Mouse (Mus musculus) T-helper 1 cell (primary cell): ENCODE results near the gene Wfdc1.

Experiments used
- in situ Hi-C: fragments of 300-600 bp; cut with MboI, MseI; formaldehyde crosslinking; loops from one replicate; pipeline ENCODE4 v1.15.1; 2025; ENCODE audit warnings: high pct_unique_total_duplicates

The Wfdc1 gene

DNA sequence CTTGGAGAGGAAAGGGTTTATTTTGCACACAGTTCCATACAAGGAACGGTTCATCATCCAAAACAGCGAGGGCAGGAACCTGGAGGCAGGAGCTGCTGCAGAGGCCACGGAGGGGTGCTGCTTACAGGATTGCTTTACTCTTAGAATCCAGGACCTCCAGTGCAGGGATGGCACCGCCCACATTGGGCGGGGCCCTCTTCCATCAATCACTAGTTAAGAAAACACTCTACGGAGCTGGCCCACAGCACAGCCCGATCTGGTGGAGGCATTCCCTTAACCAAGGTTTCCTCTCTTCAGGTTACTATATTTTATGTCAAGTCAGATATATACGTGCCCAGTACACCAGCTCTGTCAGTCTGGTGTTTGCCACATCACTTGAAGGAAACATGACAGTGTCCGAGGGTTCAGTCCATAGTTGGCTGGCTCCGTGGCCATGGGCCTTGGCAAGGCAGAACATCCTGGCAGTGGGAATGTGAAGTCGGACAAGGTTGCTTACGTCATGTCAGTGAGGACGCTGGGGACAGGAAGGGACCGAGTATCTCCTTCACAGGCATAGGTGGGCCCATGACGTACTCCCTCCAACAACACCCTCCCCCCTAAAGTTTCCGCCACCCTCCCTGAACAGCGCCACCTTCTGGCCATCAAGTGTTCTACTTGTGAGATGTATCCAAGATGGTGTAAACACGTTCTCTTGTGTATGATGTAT, 12.1 kb downstream of the Wfdc1 start:
- in situ Hi-C loops, result no loop called here

DNA sequence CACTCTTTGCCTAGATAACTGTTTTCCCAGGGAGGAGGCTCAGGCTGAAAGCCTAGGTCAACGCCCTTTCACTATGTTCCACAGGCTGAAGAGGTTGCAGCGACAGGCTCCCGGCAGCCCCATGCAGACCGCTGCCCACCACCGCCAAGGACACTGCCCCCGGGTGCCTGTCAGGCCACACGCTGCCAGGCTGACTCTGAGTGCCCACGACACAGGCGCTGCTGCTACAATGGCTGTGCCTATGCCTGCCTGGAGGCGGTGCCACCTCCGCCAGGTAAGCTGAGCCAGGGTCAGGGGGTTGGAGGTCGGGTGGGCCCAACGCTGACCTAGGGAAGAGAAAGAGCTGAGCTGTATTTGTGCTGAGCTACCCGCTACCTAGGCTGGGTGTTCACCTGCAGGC, 13.0 kb downstream of the Wfdc1 start:
- in situ Hi-C loops, result no loop called here

DNA sequence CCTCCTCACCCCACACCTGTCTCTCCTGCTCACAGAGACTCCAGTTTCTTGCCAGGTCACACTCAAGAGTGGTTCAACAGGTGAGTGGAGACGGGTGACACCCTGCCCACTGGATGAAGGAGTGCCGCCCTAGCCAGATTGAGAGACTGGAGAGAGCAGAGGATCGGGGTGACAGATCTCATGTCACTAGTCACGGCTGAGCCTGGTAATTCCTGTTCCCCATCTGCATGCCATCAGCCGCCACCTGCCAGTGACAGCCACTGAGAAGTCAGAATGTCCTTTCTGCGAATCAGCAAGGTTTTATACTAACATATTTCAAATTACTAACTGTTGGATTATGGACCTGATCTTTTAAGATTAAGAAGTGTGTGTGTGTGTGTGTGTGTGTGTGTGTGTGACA, 24.4 kb downstream of the Wfdc1 start:
- in situ Hi-C loops, result no loop called here

DNA sequence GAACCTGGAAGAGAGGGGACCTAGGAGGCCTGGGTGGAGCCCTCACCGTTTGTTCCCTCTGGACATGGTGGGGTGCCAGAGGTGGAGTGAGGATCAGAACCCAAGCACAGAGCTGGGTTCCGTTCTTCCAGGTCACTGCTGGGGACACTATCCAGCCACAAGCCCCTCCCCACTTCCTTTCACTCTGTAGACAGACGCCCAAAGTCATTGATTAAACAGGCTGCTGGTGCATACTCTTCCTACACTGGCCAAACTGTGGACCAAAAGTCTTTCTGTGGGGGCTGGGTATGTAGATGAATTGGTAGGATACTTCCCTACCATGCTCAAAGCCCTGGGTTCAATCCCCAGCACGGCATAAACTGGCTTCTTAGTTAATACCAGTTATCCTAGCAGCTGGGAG, 25.8 kb downstream of the Wfdc1 start:
- in situ Hi-C loops, result no loop called here

DNA sequence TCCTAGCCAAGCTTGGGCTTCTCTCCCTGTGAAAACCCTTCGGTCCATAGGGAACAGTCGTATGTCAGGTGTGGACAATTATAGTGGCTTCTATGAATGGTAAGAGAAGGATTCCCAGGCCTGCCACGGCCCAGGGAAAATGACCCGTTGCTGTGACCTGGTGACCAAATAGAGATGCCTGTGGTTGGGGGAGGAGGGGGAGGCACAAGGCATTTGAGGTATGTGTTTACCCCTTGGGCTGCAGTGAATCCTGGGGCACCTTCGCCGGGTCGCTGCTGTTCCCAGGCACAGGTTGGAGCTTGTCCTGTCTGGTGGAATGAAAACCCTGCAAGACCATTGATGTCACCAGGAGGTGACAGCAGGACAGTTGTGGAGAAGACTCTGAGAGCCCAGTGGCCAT, 28.5 kb downstream of the Wfdc1 start:
- in situ Hi-C loops, result no loop called here

DNA sequence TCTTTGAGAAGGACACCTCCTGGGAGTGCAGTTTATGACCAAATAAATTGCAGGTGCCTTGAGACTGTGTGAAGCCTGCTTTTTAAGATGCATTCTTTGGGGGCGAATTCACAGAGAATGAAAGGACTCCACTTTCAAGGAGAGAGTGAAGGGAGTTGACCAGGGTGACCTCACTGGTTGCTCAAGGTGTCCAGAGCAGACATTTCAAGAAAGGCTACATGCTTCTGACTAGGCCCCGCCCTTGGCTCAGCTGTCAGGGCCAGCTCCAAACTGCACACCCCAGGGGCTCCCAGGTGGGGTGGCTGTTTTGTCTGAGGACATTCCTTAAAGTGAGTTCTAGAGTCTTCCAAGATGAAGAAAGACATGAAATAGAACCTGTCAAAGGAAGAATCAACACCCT, 31.0 kb downstream of the Wfdc1 start:
- in situ Hi-C loops, result no loop called here

DNA sequence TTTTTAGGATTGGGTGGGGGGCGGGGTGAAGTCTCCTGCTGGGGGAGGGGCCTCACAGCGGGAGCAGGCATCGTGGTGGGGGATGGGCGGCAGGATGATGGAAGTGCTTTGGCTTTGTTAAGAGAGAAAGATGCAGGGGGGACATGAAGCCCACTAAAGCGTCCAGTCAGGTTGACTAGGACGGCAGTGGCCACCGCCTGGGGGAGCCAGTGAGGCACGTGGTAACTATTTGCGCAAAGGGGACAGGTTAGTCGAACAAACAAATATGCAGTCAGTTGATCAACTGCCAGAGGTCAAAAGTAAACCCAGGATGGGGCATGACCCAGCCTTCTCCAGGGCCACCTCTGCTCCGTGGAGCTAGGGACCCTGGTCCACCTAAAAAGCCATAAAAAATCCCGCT, 32.8 kb downstream of the Wfdc1 start:
- in situ Hi-C loops, result no loop called here

DNA sequence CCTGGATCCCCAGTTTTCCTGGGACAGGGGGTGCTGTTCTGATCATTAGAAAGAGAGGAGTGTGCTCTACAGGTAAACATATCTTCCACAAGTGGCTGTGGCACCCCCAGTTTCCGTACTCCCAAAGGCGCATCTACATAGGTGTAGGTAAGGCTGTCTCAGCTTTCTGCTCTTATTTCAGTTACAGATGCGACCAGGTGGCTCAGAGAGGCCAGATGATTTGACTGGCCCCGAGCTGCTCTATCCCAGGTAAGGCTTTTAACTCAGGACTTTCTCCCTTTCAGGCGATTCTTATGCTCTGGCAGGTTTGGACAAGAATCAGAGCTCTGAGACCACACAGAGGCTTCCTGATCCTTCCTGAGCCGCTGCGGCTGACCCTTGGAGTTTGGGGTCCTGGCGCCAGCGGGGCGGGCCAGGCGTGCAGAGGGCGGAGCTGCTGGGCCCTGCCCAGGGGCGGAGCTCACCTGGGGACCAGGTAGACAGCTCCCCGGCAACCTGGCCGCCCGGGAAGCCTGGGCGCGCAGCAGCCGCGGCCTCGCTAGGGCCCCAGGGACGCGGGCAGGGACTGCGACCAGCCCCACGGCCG, 33.5 kb downstream of the Wfdc1 start, which contains the start of gene Atp2c2:
TSS of gene Atp2c2 (plus strand) at position 461 of the 586 bp plus-strand sequence.
- in situ Hi-C loops, result no loop called here

DNA sequence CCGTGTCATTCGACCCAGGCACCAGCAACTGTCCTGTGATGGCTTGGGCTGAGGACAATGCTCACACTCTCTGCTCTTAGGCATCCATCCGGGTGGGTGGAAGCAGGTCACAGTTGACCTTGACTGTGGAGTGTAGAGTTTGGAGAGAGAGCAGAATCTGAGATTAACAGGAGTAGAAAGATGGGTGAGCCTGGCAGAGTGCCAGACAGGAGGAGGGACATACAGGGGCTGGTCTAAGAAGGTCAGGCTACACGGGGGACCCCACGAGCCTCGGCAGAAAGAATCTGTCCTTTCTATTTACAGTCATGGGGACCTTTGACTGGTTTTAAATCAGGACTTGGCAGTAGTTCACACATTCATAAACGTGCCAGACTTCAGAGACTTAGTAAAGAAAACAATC, 36.8 kb downstream of the Wfdc1 start:
- in situ Hi-C loops, result no loop called here

DNA sequence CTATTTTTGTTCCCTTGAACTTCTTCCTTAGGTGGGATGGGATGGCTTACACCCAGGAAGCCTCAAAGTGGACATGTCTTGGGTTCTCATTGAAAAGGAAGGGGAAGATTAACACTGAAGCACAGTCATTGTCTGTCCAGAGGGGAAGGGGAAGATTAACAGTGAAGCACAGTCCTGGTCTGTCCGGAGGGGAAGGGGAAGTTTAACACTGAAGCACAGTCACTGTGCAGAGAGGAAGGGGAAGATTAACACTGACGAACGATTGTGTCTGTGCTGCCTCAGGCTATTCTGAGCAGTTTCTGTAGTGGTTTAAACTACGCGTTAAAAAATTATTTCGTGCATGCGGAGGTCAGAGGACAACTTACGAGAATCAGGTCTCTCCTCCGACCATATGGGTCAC, 41.0 kb downstream of the Wfdc1 start:
- in situ Hi-C loops, result no loop called here

DNA sequence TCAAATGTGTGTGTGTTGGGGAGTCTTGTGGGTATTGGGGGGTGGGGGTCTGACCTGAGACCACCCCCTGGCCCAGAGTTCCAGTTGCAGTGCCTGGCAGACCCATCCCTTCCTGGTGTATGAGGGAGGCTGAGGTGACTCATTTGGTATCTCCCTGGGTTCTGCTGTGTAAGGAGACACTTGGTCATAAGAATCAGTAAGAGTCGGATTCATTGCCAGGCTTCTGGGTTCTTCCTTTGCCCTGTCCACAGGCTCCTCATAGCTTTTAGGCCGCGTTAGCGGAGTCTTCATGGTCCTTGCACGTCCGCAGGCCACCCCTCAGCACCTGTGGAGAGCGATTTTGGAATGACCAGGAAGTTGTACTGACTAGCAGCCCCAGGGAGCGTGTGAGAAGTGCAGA, 42.3 kb downstream of the Wfdc1 start:
- in situ Hi-C loops, result no loop called here

DNA sequence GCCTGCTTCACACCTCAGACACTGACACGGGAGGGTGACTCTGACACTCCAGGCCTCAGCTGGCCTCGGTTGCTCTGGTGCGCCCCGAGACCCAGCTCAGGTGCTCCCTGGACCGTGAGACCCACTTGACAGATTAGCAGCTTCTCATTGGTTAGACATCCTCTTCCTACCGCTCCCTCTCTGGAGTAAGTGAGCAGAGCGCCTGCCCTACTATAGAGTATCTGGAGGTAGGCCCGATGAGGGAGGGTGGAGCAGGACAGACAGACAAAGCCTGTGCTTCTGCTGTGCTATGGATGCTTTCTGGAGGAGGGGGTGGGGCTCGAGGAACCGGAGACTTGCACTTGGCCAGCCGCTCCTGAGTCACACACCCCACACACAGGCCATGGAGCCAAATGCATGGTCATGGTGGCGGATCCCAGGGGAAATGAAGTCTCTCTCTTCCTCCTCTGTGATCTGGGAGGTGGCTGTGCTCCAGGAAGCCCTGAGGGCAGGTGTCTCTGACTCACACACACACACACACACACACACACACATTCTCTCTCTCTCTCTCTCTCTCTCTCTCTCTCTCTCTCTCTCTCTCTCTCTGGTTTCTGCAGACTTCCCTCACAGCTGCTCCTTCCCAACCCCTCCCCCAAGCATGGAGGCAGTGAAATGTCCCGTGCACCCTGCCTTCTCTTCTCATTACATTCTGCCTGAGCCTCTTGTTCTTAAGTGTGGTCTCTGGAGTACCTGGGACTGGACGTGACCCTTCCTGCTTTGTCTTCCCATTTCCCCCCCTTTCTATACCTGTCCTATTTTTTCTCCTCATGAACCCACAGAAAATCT, 42.9 kb downstream of the Wfdc1 start:
- in situ Hi-C loops, result no loop called here

DNA sequence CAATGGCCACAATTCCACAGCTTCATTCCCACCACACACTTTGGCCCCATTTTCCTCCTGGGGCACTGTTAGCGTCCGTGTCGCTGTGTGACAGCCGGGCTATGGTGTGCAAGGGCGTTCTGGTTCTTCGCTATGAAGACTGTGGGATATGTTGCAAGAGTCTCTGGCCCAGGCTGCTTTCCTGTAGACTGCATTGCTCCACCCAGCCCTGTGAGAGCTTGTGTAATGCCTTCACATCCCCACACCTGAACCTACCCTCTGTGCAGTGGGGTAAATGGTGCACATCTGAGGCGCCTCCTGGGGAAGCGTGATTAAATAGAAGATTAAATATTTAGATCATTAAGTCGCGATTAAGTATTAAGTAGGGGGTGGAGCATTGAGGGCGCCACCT, 43.5 kb downstream of the Wfdc1 start:
- in situ Hi-C loops, result no loop called here

DNA sequence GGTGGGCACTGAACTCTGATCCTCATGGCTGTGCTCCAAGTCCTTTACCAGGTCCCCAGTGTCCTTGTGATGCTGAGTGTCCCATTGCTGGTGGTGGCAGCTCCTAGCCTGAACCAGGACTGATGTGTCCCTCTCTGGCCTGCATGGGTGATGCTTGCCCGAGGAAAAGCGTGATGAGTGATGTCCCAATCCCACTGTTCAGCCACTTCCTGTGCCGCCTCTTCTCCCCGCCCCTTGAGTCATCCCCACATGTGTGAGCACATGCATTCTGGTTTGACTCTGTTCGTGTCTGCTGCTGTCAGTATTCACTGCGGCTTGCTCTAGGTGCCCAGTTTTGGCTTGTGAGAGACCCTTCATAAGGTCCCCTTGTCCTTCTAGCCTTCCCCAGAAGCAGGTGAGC, 46.1 kb downstream of the Wfdc1 start:
- in situ Hi-C loops, result no loop called here

DNA sequence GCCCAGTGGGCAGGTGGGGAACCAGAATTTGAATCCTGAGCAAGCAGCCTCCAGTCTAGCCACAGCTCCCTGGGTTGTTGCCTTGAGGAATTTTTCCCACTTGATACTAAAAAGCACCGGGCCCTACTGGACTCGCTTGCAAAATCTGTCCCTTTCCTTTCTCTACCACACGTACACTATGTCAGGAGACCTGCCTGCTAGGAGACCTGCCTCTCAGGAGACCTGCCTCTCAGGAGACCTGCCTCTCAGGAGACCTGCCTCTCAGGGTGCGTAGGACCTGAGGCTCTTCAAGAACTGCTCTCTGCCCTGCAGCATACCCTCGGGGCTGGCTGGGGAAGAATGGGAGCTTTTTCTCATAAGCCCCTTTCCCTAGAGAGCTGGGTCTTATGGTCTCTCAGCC, 47.3 kb downstream of the Wfdc1 start:
- in situ Hi-C loops, result no loop called here

DNA sequence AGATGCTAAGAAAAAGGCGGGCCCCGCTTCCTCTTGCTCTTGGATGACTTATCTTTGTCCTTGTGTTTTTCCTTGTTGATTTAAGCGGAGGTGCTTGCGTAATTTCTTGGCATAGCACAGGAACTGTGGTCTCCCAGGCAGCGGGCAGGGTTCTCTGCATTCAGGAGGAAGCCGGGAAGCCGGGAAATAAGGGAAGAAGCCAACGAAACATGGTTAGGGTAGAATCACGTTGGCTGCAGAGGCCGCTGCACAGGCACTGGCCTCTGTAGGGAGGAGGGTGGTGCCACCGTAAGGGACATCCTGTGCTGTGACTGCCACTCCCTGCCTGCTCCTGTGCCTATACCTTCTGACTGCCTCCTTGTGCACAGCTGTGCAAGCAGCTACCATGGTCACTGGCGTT, 49.1 kb downstream of the Wfdc1 start:
- in situ Hi-C loops, result no loop called here

DNA sequence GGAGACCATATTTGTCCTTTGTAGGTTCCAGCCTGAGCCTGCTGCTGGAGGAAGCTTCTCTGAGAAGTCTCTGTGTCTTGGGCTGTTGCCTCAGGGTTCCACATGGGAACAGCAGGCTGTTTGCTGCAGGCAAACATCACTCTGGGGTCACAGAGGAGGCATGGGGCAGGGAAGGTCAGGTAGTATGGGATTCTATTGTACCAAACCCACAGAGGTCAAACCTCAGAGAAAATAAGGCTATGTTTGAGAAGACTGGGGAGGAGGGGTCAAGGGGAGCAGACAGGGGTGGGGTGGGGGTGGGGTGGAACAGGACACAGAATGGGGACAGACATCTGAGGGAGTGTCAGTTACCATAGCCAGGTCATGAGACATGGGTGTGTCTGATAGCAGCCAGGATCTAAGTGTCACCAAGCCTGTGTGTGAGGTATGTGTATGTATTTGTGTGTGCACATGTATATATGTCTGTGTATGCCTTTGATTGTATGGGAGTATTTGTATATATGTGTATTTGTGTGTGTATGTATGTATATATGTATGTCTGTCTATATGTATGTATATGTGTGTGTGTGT, 50.6 kb downstream of the Wfdc1 start:
- in situ Hi-C loops, result no loop called here

DNA sequence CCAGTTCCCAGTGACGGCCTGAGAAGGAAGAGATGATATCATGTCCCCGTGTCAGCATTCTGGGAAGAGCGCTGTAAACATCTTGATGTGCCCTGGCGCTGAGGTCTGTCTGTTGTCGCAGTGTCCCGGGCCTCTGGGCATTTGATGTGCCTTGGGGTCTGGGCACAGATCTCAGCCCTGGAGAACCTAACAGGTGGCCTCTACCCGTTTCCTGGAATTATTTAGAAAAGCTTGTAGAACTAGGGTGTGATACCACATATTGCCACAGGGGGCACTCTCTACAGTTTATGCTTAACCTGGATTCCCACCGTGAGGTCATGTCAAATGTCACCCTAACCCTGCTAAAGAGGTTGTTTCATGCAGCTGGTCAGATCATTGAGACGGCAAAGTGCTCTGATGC, 51.6 kb downstream of the Wfdc1 start:
- in situ Hi-C loops, result no loop called here

DNA sequence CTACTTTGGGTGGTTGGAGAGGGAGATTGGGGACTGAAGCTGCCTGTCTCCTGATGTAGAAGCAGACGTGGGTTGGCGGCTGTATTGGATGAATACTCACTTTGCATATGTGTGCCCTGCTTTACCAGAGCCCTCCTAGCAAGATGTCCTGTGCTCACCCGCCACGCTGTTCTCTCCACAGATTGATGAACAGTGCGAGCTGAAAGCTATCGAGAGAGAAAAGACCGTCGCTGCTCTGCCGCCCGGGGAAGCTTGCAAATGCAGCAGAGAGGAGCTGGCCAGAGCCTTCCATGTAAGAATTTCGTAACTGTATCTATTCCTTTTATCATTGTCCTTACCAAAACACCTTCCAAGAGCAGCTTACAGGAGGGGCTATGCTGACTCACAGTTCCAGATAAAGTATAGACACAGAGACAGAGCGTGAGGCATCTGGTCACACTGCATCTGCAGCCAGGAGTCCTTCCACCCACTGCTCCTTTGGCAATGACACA, 52.9 kb downstream of the Wfdc1 start:
- in situ Hi-C loops, result no loop called here

DNA sequence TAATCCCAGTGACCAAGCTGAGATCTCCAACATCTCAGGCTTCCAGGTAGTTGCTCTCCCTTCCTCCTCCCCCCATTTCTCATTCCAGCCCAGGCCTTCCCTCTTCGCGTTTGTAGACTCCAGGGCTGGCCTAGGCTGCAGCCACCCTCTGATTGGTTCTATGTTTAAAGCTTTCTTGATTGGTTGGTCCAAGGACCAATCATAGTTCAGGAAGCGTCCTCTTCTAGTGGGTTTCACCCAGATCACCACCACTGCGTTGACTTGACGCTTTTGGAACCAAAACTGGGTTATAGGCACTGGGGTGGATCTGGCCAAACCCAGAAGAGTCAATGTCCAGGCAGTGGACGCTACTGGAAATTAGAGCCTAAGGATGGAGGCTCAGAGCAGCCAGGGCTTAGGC, 56.2 kb downstream of the Wfdc1 start:
- in situ Hi-C loops, result no loop called here

DNA sequence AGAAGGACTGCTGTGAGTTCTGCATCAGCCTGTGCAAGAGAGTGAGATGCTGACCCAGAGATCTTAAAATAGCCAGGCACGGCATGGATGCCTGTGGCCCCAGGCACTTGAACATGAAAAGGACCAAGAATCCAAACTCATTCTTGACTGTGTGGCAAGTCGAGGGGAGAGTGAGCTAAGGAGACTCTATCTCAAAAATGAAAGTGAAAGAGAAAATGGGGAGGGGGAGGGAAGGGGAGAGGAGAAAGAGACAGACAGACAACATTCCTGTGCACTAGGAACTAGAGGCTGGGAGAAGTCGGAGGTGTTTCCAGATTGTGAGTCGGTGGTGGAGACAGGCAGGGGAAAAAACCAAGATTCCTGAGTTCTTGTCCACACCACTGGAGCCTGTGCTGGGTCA, 57.5 kb downstream of the Wfdc1 start:
- in situ Hi-C loops, result no loop called here

DNA sequence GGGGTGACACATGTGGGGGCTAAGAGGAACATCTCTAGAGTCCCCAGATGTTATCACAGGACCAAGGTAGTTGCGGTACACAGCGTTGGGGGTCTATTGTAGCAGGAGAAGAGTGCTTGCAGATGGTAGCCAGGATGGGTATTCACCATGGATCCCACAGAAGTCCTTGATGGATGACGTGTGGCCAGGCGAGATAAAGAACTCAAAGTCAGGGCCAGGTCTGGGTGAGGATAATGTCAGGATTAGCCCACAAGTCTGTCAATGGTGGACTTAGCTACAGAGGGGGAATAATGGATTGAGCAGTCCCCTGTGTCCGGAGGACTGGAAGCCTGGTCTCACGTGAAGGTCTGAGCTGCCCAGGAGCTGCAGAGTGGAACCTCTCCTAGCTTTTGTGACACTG, 58.4 kb downstream of the Wfdc1 start:
- in situ Hi-C loops, result no loop called here
